Mouse (Mus musculus): ENCODE measurements at regions not wholly inside any gene's neighbourhood (a gene's known extent, or its start where the extent isn't known, plus 50 kb on each side); places are given as distances from the start of the nearest gene placed in this dataset.

- no peaks in the 10 kb centered on the region for H3K9me3 ChIP-seq (replicated peaks; ENCODE audit: insufficient read depth, low read length)
- H3K4me1 ChIP-seq (ENCODE audit: control insufficient read depth in 1 of 2, insufficient read depth in 2 of 2, low read length in 2 of 2), result no peaks in the 10 kb centered on the region
- no peak overlapping the region for H3K9ac ChIP-seq (ENCODE audit: control insufficient read depth, low read depth, low read length, poor library complexity, severe bottlenecking)
- H3K36me3 ChIP-seq (ENCODE audit: control insufficient read depth in 1 of 2, insufficient read depth in 2 of 2, low read length in 2 of 2), result no peaks in the 10 kb centered on the region
- no peak for DNase-seq (ENCODE audit: low read depth, low spot score)
- H3K27ac ChIP-seq (ENCODE audit: control insufficient read depth, low read depth, low read length), result no peak overlapping the region
- no peak overlapping the region for H3K4me3 ChIP-seq (ENCODE audit: control insufficient read depth in 1 of 2, insufficient read depth in 1 of 2, low read depth in 2 of 2, low read length in 2 of 2)
- no peaks in the 10 kb centered on the region for H3K27me3 ChIP-seq (ENCODE audit: control insufficient read depth in 1 of 2, insufficient read depth in 2 of 2, low read length in 2 of 2)
- TF ChIP-seq NRF1 (IDR thresholded peaks at IDR 0.05; ENCODE audit: insufficient read depth, low read depth, low read length, poor library complexity, severe bottlenecking), result no peak
- no peak for TF ChIP-seq POLR2AphosphoS2 (IDR thresholded peaks at IDR 0.05; ENCODE audit: low read length)
- no peak for TF ChIP-seq KAT2A (conservative IDR thresholded peaks at IDR 0.05; ENCODE audit: low read depth, low read length)
- TF ChIP-seq ZNF384 (IDR thresholded peaks at IDR 0.05; ENCODE audit: low read depth, low read length), result no peak
- no peak for TF ChIP-seq USF2 (IDR thresholded peaks at IDR 0.05; ENCODE audit: borderline replicate concordance in 1 of 2, insufficient read depth in 1 of 2, low read depth in 1 of 2, low read length in 2 of 2)
- TF ChIP-seq GATA1 (IDR thresholded peaks at IDR 0.05; ENCODE audit: low read depth, low read length), result no peak
- TF ChIP-seq BHLHE40 (IDR thresholded peaks at IDR 0.05; ENCODE audit: borderline replicate concordance, low read depth, low read length), result no peak
- TF ChIP-seq MEF2A (IDR thresholded peaks at IDR 0.05; ENCODE audit: extremely low read depth, insufficient replicate concordance, low read depth, low read length, poor library complexity, severe bottlenecking), result no peak
- TF ChIP-seq GABPA (IDR thresholded peaks at IDR 0.05; ENCODE audit: low read depth, low read length), result no peak
- TF ChIP-seq POLR2AphosphoS5 (IDR thresholded peaks at IDR 0.05; ENCODE audit: borderline replicate concordance, low read depth, low read length), result no peak
- no peak for TF ChIP-seq RCOR1 (IDR thresholded peaks at IDR 0.05; ENCODE audit: low read depth, low read length)
- no peak for TF ChIP-seq E2F4 (IDR thresholded peaks at IDR 0.05; ENCODE audit: borderline replicate concordance, low read depth, low read length)
- no peak for TF ChIP-seq SIN3A (IDR thresholded peaks at IDR 0.05; ENCODE audit: low read length)
- H3K79me2 ChIP-seq (ENCODE audit: control insufficient read depth, insufficient read depth, low read length, poor library complexity), result no peaks in the 10 kb centered on the region
Observed at GRCm38 (mm10) chr2:122887111-122887510, 122.1 kb downstream of the Sqor start.

GRCm38 (mm10) chr2:122887526-122887925 is 122.5 kb downstream of the Sqor start:
- DNase-seq (ENCODE audit: low read depth, low spot score), result no peak
- Histone ChIP-seq H3K27ac (ENCODE audit: control insufficient read depth, low read depth, low read length) (no peak overlapping the region), H3K4me3 (ENCODE audit: control insufficient read depth in 1 of 2, insufficient read depth in 1 of 2, low read depth in 2 of 2, low read length in 2 of 2) (no peak overlapping the region), H3K36me3 (ENCODE audit: control insufficient read depth in 1 of 2, insufficient read depth in 2 of 2, low read length in 2 of 2) (no peaks in the 10 kb centered on the region), H3K79me2 (ENCODE audit: control insufficient read depth, insufficient read depth, low read length, poor library complexity) (no peaks in the 10 kb centered on the region), H3K9me3 (replicated peaks; ENCODE audit: insufficient read depth, low read length) (no peaks in the 10 kb centered on the region), H3K27me3 (ENCODE audit: control insufficient read depth in 1 of 2, insufficient read depth in 2 of 2, low read length in 2 of 2) (no peaks in the 10 kb centered on the region), H3K9ac (ENCODE audit: control insufficient read depth, low read depth, low read length, poor library complexity, severe bottlenecking) (no peak overlapping the region), H3K4me1 (ENCODE audit: control insufficient read depth in 1 of 2, insufficient read depth in 2 of 2, low read length in 2 of 2) (no peaks in the 10 kb centered on the region)
- TF ChIP-seq ZNF384 (IDR thresholded peaks at IDR 0.05; ENCODE audit: low read depth, low read length), result no peak
- no peak for TF ChIP-seq MAZ (IDR thresholded peaks at IDR 0.05; ENCODE audit: low read depth, low read length)
- no peak for TF ChIP-seq NRF1 (IDR thresholded peaks at IDR 0.05; ENCODE audit: insufficient read depth, low read depth, low read length, poor library complexity, severe bottlenecking)
- TF ChIP-seq CHD1 (IDR thresholded peaks at IDR 0.05; ENCODE audit: low read depth, low read length), result no peak
- no peak for TF ChIP-seq UBTF (IDR thresholded peaks at IDR 0.05; ENCODE audit: borderline replicate concordance, insufficient read depth, low read depth, low read length)

All from MEL (cell line).